ENCODE assay signal across 8 mouse cellular contexts in genomic region chr7:135889016-135889726, GRCm38 (mm10).
DNase-seq lines count a peak whose midpoint lies in the region; ATAC-seq lines count a peak whose summit lies in the region.
"Had no signal": no experiment of that assay in that cellular context is flagged by ENCODE, and none has a peak within 500 bp of the region (broad histone marks: within the 10 kb centered on the region; RNA-seq: fewer than 3 reads in every experiment).

No protein-coding gene starts in this region.

- H3K9ac ChIP-seq in embryonic facial prominence, embryonic 14.5 days (ENCODE audit: low read depth, low read length), result no peak overlapping the region
- H3K9ac ChIP-seq in midbrain, embryonic 15.5 days, result no peak overlapping the region

- no peaks in the 10 kb centered on the region for H3K36me3 ChIP-seq in embryonic facial prominence, embryonic 14.5 days (ENCODE audit: control insufficient read depth, insufficient read depth, low read length)
- H3K36me3 ChIP-seq in limb, embryonic 10.5 days, result no peaks in the 10 kb centered on the region
- H3K36me3 ChIP-seq in midbrain, embryonic 15.5 days (replicated peaks), result no peaks in the 10 kb centered on the region

- no peak overlapping the region; the same call in 1 of the 2 replicates for H3K27ac ChIP-seq in embryonic facial prominence, embryonic 14.5 days (replicated peaks; ENCODE audit: low read depth, low read length)
- H3K27ac ChIP-seq in limb, embryonic 10.5 days, result peak overlapping the region; percentile 76
- no peak overlapping the region for H3K27ac ChIP-seq in midbrain, embryonic 15.5 days
- H3K27ac ChIP-seq: macrophage had no signal

- H3K4me1 ChIP-seq in embryonic facial prominence, embryonic 14.5 days (ENCODE audit: control insufficient read depth, insufficient read depth, low read length), result peaks cover 4% of the 10 kb centered on the region; the same call in 1 of the 2 replicates
- peaks cover 47% of the 10 kb centered on the region for H3K4me1 ChIP-seq in limb, embryonic 10.5 days
- H3K4me1 ChIP-seq in midbrain, embryonic 15.5 days, result peaks cover 12% of the 10 kb centered on the region

- 11% methylated on average over 16 of the region's 17 CpGs for WGBS in embryonic facial prominence, embryonic 14.5 days
- WGBS in limb, embryonic 10.5 days, result 10% methylated on average over 17 of the region's 17 CpGs
- 11% methylated on average over 17 of the region's 17 CpGs for WGBS in midbrain, embryonic 15.5 days

- no peak overlapping the region for H3K4me3 ChIP-seq in embryonic facial prominence, embryonic 14.5 days (ENCODE audit: low read depth, low read length)
- H3K4me3 ChIP-seq in limb, embryonic 10.5 days, result peak overlapping the region; percentile 27
- no peak overlapping the region for H3K4me3 ChIP-seq in midbrain, embryonic 15.5 days

- peak; percentile 14 for DNase-seq in thymus, postnatal 14 days
- DNase-seq in thymus, adult 18-20 months, result no peak
- DNase-seq in embryonic facial prominence, embryonic 14.5 days (ENCODE audit: low spot score), result peak; percentile 51
- DNase-seq in heart, postnatal 4 days, result peak; percentile 61
- DNase-seq in limb, embryonic 10.5 days (ENCODE audit: low spot score), result peak; percentile 69
- no peak for DNase-seq in cerebellum, postnatal 25 days

- 0 out of 2 replicates have a peak, but pooled peaks cover 5% of the 10 kb centered on the region for H3K9me3 ChIP-seq in embryonic facial prominence, embryonic 14.5 days (ENCODE audit: control insufficient read depth, low read length)
- no peaks in the 10 kb centered on the region for H3K9me3 ChIP-seq in limb, embryonic 10.5 days (replicated peaks)
- no peaks in the 10 kb centered on the region for H3K9me3 ChIP-seq in midbrain, embryonic 15.5 days

- H3K27me3 ChIP-seq in embryonic facial prominence, embryonic 14.5 days (replicated peaks; ENCODE audit: control insufficient read depth, insufficient read depth, low read length), result no peaks in the 10 kb centered on the region
- H3K27me3 ChIP-seq in limb, embryonic 10.5 days (ENCODE audit: low read depth, poor library complexity, severe bottlenecking), result 0 out of 2 replicates have a peak, but pooled peaks cover 4% of the 10 kb centered on the region
- H3K27me3 ChIP-seq in midbrain, embryonic 15.5 days (replicated peaks), result no peaks in the 10 kb centered on the region

- ATAC-seq in embryonic facial prominence, embryonic 14.5 days (ENCODE audit: low read depth), result peak; percentile 72
- peak; percentile 27; the same call in 1 of the 2 replicates for ATAC-seq in midbrain, embryonic 15.5 days (replicated peaks)

- peak overlapping the region; percentile 19 for H3K4me2 ChIP-seq in embryonic facial prominence, embryonic 14.5 days (ENCODE audit: low read depth, low read length)
- peak overlapping the region; percentile 29 for H3K4me2 ChIP-seq in midbrain, embryonic 15.5 days

Comparison
In these comparisons a context has a peak if more than half of its experiments do, and no peak if none do; other contexts are left out.
1. DNase-seq: peak in thymus, postnatal 14 days (single experiment), embryonic facial prominence, embryonic 14.5 days (single experiment), heart, postnatal 4 days (single experiment) and limb, embryonic 10.5 days (single experiment); none in thymus, adult 18-20 months (0 of 2) and cerebellum, postnatal 25 days (0 of 2).